Mouse (Mus musculus): ENCODE results near the gene Gkn2. TPM values are rescaled to one million over a fixed set of nuclear protein-coding genes. Genes with fewer than 3 reads are reported as not detected.

Gkn2 gene
- polyA plus RNA-seq, 1 experiment from 2014 or later: not detected

- Histone ChIP-seq H3K36me3 (ENCODE audit: control insufficient read depth, insufficient read depth, low read length) (no peaks in the 10 kb centered on the region), H3K27ac (ENCODE audit: low read depth, low read length) (no peak within 1 kb of the TSS), H3K4me3 (ENCODE audit: low read depth, low read length) (no peak within 1 kb of the TSS), H3K27me3 (ENCODE audit: control insufficient read depth, insufficient read depth, low read length) (peaks cover 15% of the 10 kb centered on the region), H3K4me2 (no peak within 1 kb of the TSS), H3K9ac (ENCODE audit: low read depth, low read length) (no peak within 1 kb of the TSS), H3K4me1 (ENCODE audit: control insufficient read depth, insufficient read depth, low read length) (no peaks in the 10 kb centered on the region), H3K9me3 (replicated peaks; ENCODE audit: control insufficient read depth, low read length) (no peaks in the 10 kb centered on the region)
- no peak for ATAC-seq (replicated peaks; ENCODE audit: insufficient number of reproducible peaks, low FRiP score, low TSS enrichment)
- WGBS (ENCODE audit: insufficient replicate concordance): 82% methylated on average over 8 of the region's 8 CpGs
Observed at GRCm38 (mm10) chr6:87350829-87351228, 22.3 kb upstream of the Gkn2 start, which contains the start of gene Gkn1. Gene Gkn1 (minus strand): TSS chr6:87350942.

GRCm38 (mm10) chr6:87354441-87354840, 18.7 kb upstream of the Gkn2 start:
- H3K9ac ChIP-seq (ENCODE audit: low read depth, low read length): no peak overlapping the region
- H3K4me1 ChIP-seq (ENCODE audit: control insufficient read depth, insufficient read depth, low read length): no peaks in the 10 kb centered on the region
- ATAC-seq (replicated peaks; ENCODE audit: insufficient number of reproducible peaks, low FRiP score, low TSS enrichment): no peak
- peaks cover 4% of the 10 kb centered on the region; the same call in 1 of the 2 replicates for H3K27me3 ChIP-seq (ENCODE audit: control insufficient read depth, insufficient read depth, low read length)
- 63% methylated on average over 5 of the region's 5 CpGs for WGBS (ENCODE audit: insufficient replicate concordance)
- H3K4me3 ChIP-seq (ENCODE audit: low read depth, low read length): no peak overlapping the region
- H3K4me2 ChIP-seq: no peak overlapping the region
- no peaks in the 10 kb centered on the region for H3K9me3 ChIP-seq (replicated peaks; ENCODE audit: control insufficient read depth, low read length)
- H3K27ac ChIP-seq (ENCODE audit: low read depth, low read length): no peak overlapping the region
- H3K36me3 ChIP-seq (ENCODE audit: control insufficient read depth, insufficient read depth, low read length): no peaks in the 10 kb centered on the region

GRCm38 (mm10) chr6:87369223-87369622, 3.9 kb upstream of the Gkn2 start:
- Histone ChIP-seq H3K4me3 (ENCODE audit: low read depth, low read length) (no peak overlapping the region), H3K27me3 (ENCODE audit: control insufficient read depth, insufficient read depth, low read length) (0 out of 2 replicates have a peak, but pooled peaks cover 2% of the 10 kb centered on the region), H3K36me3 (ENCODE audit: control insufficient read depth, insufficient read depth, low read length) (no peaks in the 10 kb centered on the region), H3K27ac (ENCODE audit: low read depth, low read length) (no peak overlapping the region), H3K9ac (ENCODE audit: low read depth, low read length) (no peak overlapping the region), H3K9me3 (replicated peaks; ENCODE audit: control insufficient read depth, low read length) (no peaks in the 10 kb centered on the region), H3K4me1 (ENCODE audit: control insufficient read depth, insufficient read depth, low read length) (no peaks in the 10 kb centered on the region), H3K4me2 (no peak overlapping the region)
- 83% methylated on average over 5 of the region's 5 CpGs for WGBS (ENCODE audit: insufficient replicate concordance)
- no peak for ATAC-seq (replicated peaks; ENCODE audit: insufficient number of reproducible peaks, low FRiP score, low TSS enrichment)

- peaks cover 63% of the 10 kb centered on the region for H3K27me3 ChIP-seq (ENCODE audit: control insufficient read depth, insufficient read depth, low read length)
- 0 out of 2 replicates have a peak overlapping the region, but pooled peaks have one; percentile 35 for H3K9ac ChIP-seq (ENCODE audit: low read depth, low read length)
- no peak for ATAC-seq (replicated peaks; ENCODE audit: insufficient number of reproducible peaks, low FRiP score, low TSS enrichment)
- WGBS (ENCODE audit: insufficient replicate concordance): 8% methylated on average over 24 of the region's 24 CpGs
- peak overlapping the region; percentile 31 for H3K4me3 ChIP-seq (ENCODE audit: low read depth, low read length)
- H3K4me1 ChIP-seq (ENCODE audit: control insufficient read depth, insufficient read depth, low read length): no peaks in the 10 kb centered on the region
- H3K9me3 ChIP-seq (replicated peaks; ENCODE audit: control insufficient read depth, low read length): no peaks in the 10 kb centered on the region
- no peak overlapping the region for H3K27ac ChIP-seq (ENCODE audit: low read depth, low read length)
- no peaks in the 10 kb centered on the region for H3K36me3 ChIP-seq (ENCODE audit: control insufficient read depth, insufficient read depth, low read length)
- peak overlapping the region; percentile 59 for H3K4me2 ChIP-seq
Observed at GRCm38 (mm10) chr6:87383926-87384691, 11.0 kb downstream of the Gkn2 start.

GRCm38 (mm10) chr6:87384761-87385160, 11.6 kb downstream of the Gkn2 start:
- Histone ChIP-seq H3K4me2 (no peak overlapping the region), H3K4me1 (ENCODE audit: control insufficient read depth, insufficient read depth, low read length) (0 out of 2 replicates have a peak, but pooled peaks cover 3% of the 10 kb centered on the region), H3K4me3 (ENCODE audit: low read depth, low read length) (no peak overlapping the region), H3K9ac (ENCODE audit: low read depth, low read length) (no peak overlapping the region), H3K27me3 (ENCODE audit: control insufficient read depth, insufficient read depth, low read length) (peaks cover 63% of the 10 kb centered on the region), H3K9me3 (replicated peaks; ENCODE audit: control insufficient read depth, low read length) (no peaks in the 10 kb centered on the region), H3K27ac (ENCODE audit: low read depth, low read length) (no peak overlapping the region), H3K36me3 (ENCODE audit: control insufficient read depth, insufficient read depth, low read length) (no peaks in the 10 kb centered on the region)
- ATAC-seq (replicated peaks; ENCODE audit: insufficient number of reproducible peaks, low FRiP score, low TSS enrichment): no peak
- 41% methylated on average over 5 of the region's 6 CpGs for WGBS (ENCODE audit: insufficient replicate concordance)

- Histone ChIP-seq H3K27ac (ENCODE audit: low read depth, low read length) (no peak overlapping the region), H3K9ac (ENCODE audit: low read depth, low read length) (no peak overlapping the region), H3K9me3 (replicated peaks; ENCODE audit: control insufficient read depth, low read length) (no peaks in the 10 kb centered on the region), H3K36me3 (ENCODE audit: control insufficient read depth, insufficient read depth, low read length) (no peaks in the 10 kb centered on the region), H3K4me1 (ENCODE audit: control insufficient read depth, insufficient read depth, low read length) (0 out of 2 replicates have a peak, but pooled peaks cover 3% of the 10 kb centered on the region), H3K27me3 (ENCODE audit: control insufficient read depth, insufficient read depth, low read length) (peaks cover 55% of the 10 kb centered on the region), H3K4me3 (ENCODE audit: low read depth, low read length) (no peak overlapping the region), H3K4me2 (no peak overlapping the region)
- no peak for ATAC-seq (replicated peaks; ENCODE audit: insufficient number of reproducible peaks, low FRiP score, low TSS enrichment)
- WGBS (ENCODE audit: insufficient replicate concordance): 9% methylated on average over 7 of the region's 7 CpGs
Observed at GRCm38 (mm10) chr6:87386203-87386602, 13.0 kb downstream of the Gkn2 start.

- no peak for ATAC-seq (replicated peaks; ENCODE audit: insufficient number of reproducible peaks, low FRiP score, low TSS enrichment)
- Histone ChIP-seq H3K4me3 (ENCODE audit: low read depth, low read length) (no peak overlapping the region), H3K9ac (ENCODE audit: low read depth, low read length) (no peak overlapping the region), H3K4me2 (no peak overlapping the region), H3K4me1 (ENCODE audit: control insufficient read depth, insufficient read depth, low read length) (0 out of 2 replicates have a peak, but pooled peaks cover 3% of the 10 kb centered on the region), H3K27ac (ENCODE audit: low read depth, low read length) (no peak overlapping the region), H3K9me3 (replicated peaks; ENCODE audit: control insufficient read depth, low read length) (no peaks in the 10 kb centered on the region), H3K27me3 (ENCODE audit: control insufficient read depth, insufficient read depth, low read length) (peaks cover 51% of the 10 kb centered on the region), H3K36me3 (ENCODE audit: control insufficient read depth, insufficient read depth, low read length) (no peaks in the 10 kb centered on the region)
- 81% methylated on average over 10 of the region's 10 CpGs for WGBS (ENCODE audit: insufficient replicate concordance)
Observed at GRCm38 (mm10) chr6:87386681-87387080, 13.5 kb downstream of the Gkn2 start.

GRCm38 (mm10) chr6:87388877-87389276, 15.7 kb downstream of the Gkn2 start, which contains the start of gene Gkn3:
Gene Gkn3 (minus strand): TSS chr6:87388935.
- Histone ChIP-seq H3K27ac (ENCODE audit: low read depth, low read length) (no peak within 1 kb of the TSS), H3K36me3 (ENCODE audit: control insufficient read depth, insufficient read depth, low read length) (no peaks in the 10 kb centered on the region), H3K27me3 (ENCODE audit: control insufficient read depth, insufficient read depth, low read length) (peaks cover 38% of the 10 kb centered on the region), H3K4me1 (ENCODE audit: control insufficient read depth, insufficient read depth, low read length) (0 out of 2 replicates have a peak, but pooled peaks cover 3% of the 10 kb centered on the region), H3K9ac (ENCODE audit: low read depth, low read length) (no peak within 1 kb of the TSS), H3K9me3 (replicated peaks; ENCODE audit: control insufficient read depth, low read length) (no peaks in the 10 kb centered on the region), H3K4me2 (no peak within 1 kb of the TSS), H3K4me3 (ENCODE audit: low read depth, low read length) (no peak within 1 kb of the TSS)
- no peak for ATAC-seq (replicated peaks; ENCODE audit: insufficient number of reproducible peaks, low FRiP score, low TSS enrichment)
- whole genome bisulfite sequencing (ENCODE audit: insufficient replicate concordance): 42% methylated on average over 7 of the region's 7 CpGs
